Mouse (Mus musculus) heart, postnatal 14 days (tissue): ENCODE results near the gene 4930555G01Rik. TPM values are rescaled to one million over a fixed set of nuclear protein-coding genes. Genes with fewer than 3 reads are reported as not detected.
"Not testable (repeated sequence)": the region's sequence is repeated elsewhere in the genome, so short reads cannot be mapped to it uniquely, and the experiment has no call there.

Source experiments
- DNase-seq, 2 experiments: peaks; one replicate each; pipeline ENCODE4 v3.0.0; 2021 to 2022
- intact Hi-C: fragments of 180-260 bp; cut with DNase I; formaldehyde crosslinking; loops from one replicate; pipeline ENCODE4 v1.15.1; 2025
- long read RNA-seq, 2 experiments: library from polyadenylated mRNA; stranded (forward); transcript quantifications; one replicate each; pipeline ENCODE4 v2.0.0; 2021
- total RNA-seq, 2 experiments: library from RNA; stranded (reverse); gene quantifications; 2 replicates each; pipeline ENCODE4 v1.2.3; 2021

4930555G01Rik gene
- total RNA-seq = not detected
- long read RNA-seq, experiment 1 = 0 reads
- long read RNA-seq, experiment 2 = 0 reads

DNA sequence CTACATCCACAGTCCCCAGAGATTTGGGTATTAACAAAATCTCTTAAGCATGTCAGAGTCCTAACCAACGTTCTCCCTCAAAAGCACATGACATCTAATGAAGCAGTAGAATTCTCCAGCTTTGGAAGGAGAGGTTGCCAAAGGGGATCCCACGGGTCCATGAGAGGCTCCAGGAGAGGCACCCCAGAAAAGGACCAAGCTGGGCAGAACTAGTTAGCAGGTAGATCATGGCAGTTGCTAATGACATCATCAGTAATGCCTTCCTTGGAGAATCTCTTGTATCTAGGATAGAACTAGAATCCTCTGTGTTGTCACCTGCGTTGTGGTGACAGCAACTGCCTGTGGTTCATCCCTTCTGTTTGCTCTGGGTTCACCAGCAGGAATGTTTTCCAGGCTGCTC lies at the start of gene 4930555G01Rik:
Gene 4930555G01Rik (plus strand): TSS at position 301 of the 400 bp plus-strand sequence.
- intact Hi-C loops, DNase-seq: not testable (repeated sequence)

DNA sequence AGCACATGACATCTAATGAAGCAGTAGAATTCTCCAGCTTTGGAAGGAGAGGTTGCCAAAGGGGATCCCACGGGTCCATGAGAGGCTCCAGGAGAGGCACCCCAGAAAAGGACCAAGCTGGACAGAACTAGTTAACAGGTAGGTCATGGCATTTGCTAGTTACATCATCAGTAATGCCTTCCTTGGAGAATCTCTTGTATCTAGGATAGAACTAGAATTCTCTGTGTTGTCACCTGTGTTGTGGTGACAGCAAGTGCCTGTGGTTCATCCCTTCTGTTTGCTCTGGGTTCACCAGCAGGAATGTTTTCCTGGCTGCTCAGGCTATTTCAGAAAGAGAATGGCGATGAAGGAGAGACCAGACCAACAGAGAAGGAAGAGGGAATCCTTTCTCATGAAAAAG lies 34.8 kb upstream of the 4930555G01Rik start, which contains the start of gene Gm3298:
Gene Gm3298 (plus strand): TSS at position 301 of the 400 bp plus-strand sequence.
- DNase-seq, intact Hi-C loops: not testable (repeated sequence)

DNA sequence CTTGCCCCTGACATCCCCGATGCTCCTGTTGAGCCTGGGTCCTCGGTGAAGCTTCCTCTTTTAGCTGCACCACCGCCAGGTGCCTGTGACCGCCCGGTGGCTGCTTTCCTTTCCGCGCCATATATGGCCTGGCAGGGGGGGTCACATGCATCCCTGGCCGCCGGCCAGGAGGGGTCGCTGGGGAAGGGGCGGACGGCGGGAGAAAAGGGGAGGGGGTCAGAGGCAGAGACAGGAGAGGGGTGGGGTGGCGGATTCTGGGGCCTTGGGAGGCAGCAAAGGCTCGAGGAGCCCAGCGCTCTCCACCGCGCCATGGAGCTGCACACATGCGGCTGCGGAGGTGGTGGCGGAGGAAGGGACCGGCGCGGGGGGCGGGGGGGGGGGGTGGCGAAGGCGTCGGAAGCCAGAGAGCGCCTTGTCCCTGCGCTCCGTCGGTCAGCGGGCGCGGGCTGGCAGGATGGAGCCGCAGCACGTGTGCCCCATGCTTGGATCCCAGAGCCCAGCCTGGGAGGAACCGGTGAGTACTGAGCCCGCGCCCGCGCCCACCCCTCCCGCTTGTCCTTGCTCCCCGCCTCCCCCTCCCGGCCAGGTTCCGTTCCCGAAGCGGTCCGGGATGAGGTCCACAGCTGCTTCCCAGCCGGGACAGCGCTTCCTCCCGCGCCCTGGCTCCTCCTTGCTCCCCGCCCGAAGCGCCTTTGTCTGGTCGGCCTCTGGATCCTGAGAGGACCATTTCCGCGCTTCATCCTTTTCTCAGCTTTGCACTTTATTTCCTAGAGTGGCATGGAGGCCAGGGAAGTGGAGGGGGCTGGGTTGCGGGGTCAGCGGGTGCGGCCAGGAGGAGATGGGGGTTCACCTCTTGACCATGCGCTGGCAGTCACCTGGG lies 20.4 kb downstream of the 4930555G01Rik start, which contains the start of gene Gm8281:
Gene Gm8281 (plus strand): TSS at position 430 of the 880 bp plus-strand sequence.
- intact Hi-C loops = not testable (repeated sequence)
- DNase-seq = peak; percentile 1 to 2

Other genes with a start within 250 kb of the 4930555G01Rik start
- not detected for gene Gm3269, start 212.5 kb upstream of the 4930555G01Rik start, total RNA-seq
- gene Gm3264, start 195.1 kb upstream of the 4930555G01Rik start, total RNA-seq = 1 to 10 TPM; 1.9 to 2.2 TPM
- gene Gm3278, start 158.2 kb upstream of the 4930555G01Rik start, total RNA-seq = not detected
- not detected for gene Gm8297, start 66.7 kb upstream of the 4930555G01Rik start, total RNA-seq
- gene Gm3298, start 34.7 kb upstream of the 4930555G01Rik start, total RNA-seq = not detected
- gene Gm8281, start 20.4 kb downstream of the 4930555G01Rik start, total RNA-seq = not detected
- not detected for gene Gm8279, start 80.9 kb downstream of the 4930555G01Rik start, total RNA-seq
- not detected for gene Gm3317, start 113.9 kb downstream of the 4930555G01Rik start, total RNA-seq
- gene Gm8271, start 135.2 kb downstream of the 4930555G01Rik start, total RNA-seq = not detected
- not detected for gene Gm3526, start 210.0 kb downstream of the 4930555G01Rik start, total RNA-seq